Comparison of ENCODE assay signal across 9 mouse cellular contexts in the genomic region with DNA sequence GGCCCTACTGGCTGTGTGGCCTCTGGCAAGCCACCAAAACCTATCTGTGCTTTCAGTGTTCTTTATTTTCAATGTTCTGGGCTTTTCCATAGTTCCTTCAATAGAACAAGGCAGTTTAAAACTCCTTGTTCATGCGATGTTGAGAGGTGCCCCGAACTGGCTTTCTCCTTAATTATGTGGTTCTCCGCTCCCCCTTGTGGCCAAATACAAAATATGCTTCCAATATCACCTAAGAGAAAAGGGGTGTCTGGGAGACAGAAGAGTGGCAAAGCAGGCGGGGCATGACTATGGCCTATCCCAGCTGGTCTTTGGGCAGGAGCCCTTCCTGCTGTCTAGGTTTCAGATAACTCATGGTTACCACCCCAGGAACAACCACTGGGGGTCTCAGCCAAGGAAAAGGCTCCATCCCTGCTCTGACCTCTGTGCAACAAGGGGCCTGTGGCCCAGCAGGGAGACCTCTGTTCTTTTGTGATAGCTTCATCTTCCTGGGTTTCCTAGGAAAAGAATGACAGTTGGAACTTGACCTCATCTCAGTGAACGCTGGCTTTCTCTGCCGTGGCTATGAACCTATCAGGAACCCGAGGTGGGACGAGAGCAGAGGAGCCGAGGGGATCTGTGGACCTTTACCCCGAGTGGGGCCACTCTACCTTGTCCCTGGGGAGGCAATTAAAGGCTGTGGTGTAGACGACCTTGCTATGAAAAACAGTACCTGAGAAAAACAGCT. TPM values are rescaled to one million over a fixed set of nuclear protein-coding genes. Genes with fewer than 3 reads are reported as not detected.
DNase-seq lines count a peak whose midpoint lies in the region; ATAC-seq and TF ChIP-seq lines count a peak whose summit lies in the region.
"Had no signal": no experiment of that assay in that cellular context is flagged by ENCODE, and none has a peak within 500 bp of the region (broad histone marks: within the 10 kb centered on the region; RNA-seq: fewer than 3 reads in every experiment).

No protein-coding gene starts in this region.

- no peak for TF ChIP-seq EP300 in liver, embryonic 14.5 days (IDR thresholded peaks at IDR 0.05; ENCODE audit: low read depth)

- peak; percentile 73 for DNase-seq in forebrain, embryonic 14.5 days (ENCODE audit: low spot score)
- no peak for DNase-seq in forebrain, embryonic 11.5 days (ENCODE audit: low spot score)
- peak in 1 of 3 experiments; percentile 16 for DNase-seq in liver, embryonic 14.5 days (ENCODE audit: low read depth in 3 of 3, low spot score in 3 of 3)
- DNase-seq in cerebellum, postnatal 14 days, result peak; percentile 63 to 65
- DNase-seq in right cerebral cortex, postnatal 10 days (ENCODE audit: low spot score in 2 of 2), result no peak

- TF ChIP-seq CTCF in liver, embryonic 14.5 days (IDR thresholded peaks at IDR 0.05; ENCODE audit: low read depth), result peak; percentile 60

- no peak overlapping the region for H3K4me3 ChIP-seq in forebrain, embryonic 14.5 days (ENCODE audit: low read depth, low read length)
- H3K4me3 ChIP-seq in forebrain, embryonic 11.5 days (ENCODE audit: low read depth, low read length), result no peak overlapping the region
- H3K4me3 ChIP-seq in liver, embryonic 14.5 days (ENCODE audit: insufficient read depth in 1 of 2, low read depth in 2 of 2, low read length in 2 of 2), result no peak overlapping the region
- H3K4me3 ChIP-seq in liver, embryonic 12.5 days, result no peak overlapping the region

- no peaks in the 10 kb centered on the region for H3K9me3 ChIP-seq in forebrain, embryonic 14.5 days (replicated peaks; ENCODE audit: control insufficient read depth, low read length)
- H3K9me3 ChIP-seq in forebrain, embryonic 11.5 days (ENCODE audit: control insufficient read depth, low read length), result no peaks in the 10 kb centered on the region
- H3K9me3 ChIP-seq in liver, embryonic 14.5 days (ENCODE audit: control insufficient read depth, low read length), result no peaks in the 10 kb centered on the region
- H3K9me3 ChIP-seq in liver, embryonic 12.5 days (replicated peaks), result no peaks in the 10 kb centered on the region

- WGBS in forebrain, embryonic 14.5 days, result 68% methylated on average over 11 of the region's 11 CpGs
- 71% methylated on average over 11 of the region's 11 CpGs for WGBS in forebrain, embryonic 11.5 days
- 44% methylated on average over 11 of the region's 11 CpGs for WGBS in liver, embryonic 14.5 days (ENCODE audit: insufficient replicate concordance)
- 51% methylated on average over 11 of the region's 11 CpGs for WGBS in liver, embryonic 12.5 days (ENCODE audit: insufficient replicate concordance)

- no peaks in the 10 kb centered on the region for H3K36me3 ChIP-seq in forebrain, embryonic 14.5 days (ENCODE audit: control insufficient read depth, insufficient read depth, low read length)
- H3K36me3 ChIP-seq in forebrain, embryonic 11.5 days (ENCODE audit: control insufficient read depth, insufficient read depth, low read length), result no peaks in the 10 kb centered on the region
- H3K36me3 ChIP-seq in liver, embryonic 14.5 days (replicated peaks; ENCODE audit: control insufficient read depth, insufficient read depth, low read depth), result no peaks in the 10 kb centered on the region
- H3K36me3 ChIP-seq in liver, embryonic 12.5 days, result no peaks in the 10 kb centered on the region

- H3K4me1 ChIP-seq in forebrain, embryonic 14.5 days (ENCODE audit: control insufficient read depth, insufficient read depth, low read length), result no peaks in the 10 kb centered on the region
- no peaks in the 10 kb centered on the region for H3K4me1 ChIP-seq in forebrain, embryonic 11.5 days (replicated peaks; ENCODE audit: control insufficient read depth, insufficient read depth, low read length)
- H3K4me1 ChIP-seq in liver, embryonic 14.5 days (replicated peaks; ENCODE audit: control insufficient read depth in 2 of 2, insufficient read depth in 2 of 2, low read length in 1 of 2), result no peaks in the 10 kb centered on the region
- no peaks in the 10 kb centered on the region for H3K4me1 ChIP-seq in liver, embryonic 12.5 days

- H3K4me2 ChIP-seq in forebrain, embryonic 14.5 days (ENCODE audit: low read length), result no peak overlapping the region
- H3K4me2 ChIP-seq in forebrain, embryonic 11.5 days (ENCODE audit: low read depth, low read length, severe bottlenecking), result no peak overlapping the region
- H3K4me2 ChIP-seq in liver, embryonic 14.5 days (ENCODE audit: low read depth), result no peak overlapping the region
- no peak overlapping the region for H3K4me2 ChIP-seq in liver, embryonic 12.5 days

- H3K27me3 ChIP-seq in forebrain, embryonic 14.5 days (replicated peaks; ENCODE audit: control insufficient read depth, insufficient read depth, low read length), result no peaks in the 10 kb centered on the region
- no peaks in the 10 kb centered on the region for H3K27me3 ChIP-seq in forebrain, embryonic 11.5 days (ENCODE audit: control insufficient read depth, insufficient read depth, low read length)
- no peaks in the 10 kb centered on the region for H3K27me3 ChIP-seq in liver, embryonic 14.5 days (ENCODE audit: control insufficient read depth, insufficient read depth, low read length)
- H3K27me3 ChIP-seq in liver, embryonic 12.5 days (replicated peaks), result no peaks in the 10 kb centered on the region

- no peak overlapping the region for H3K27ac ChIP-seq in forebrain, embryonic 14.5 days (ENCODE audit: low read depth, low read length)
- no peak overlapping the region for H3K27ac ChIP-seq in forebrain, embryonic 11.5 days (ENCODE audit: low read depth, low read length)
- no peak overlapping the region for H3K27ac ChIP-seq in liver, embryonic 14.5 days
- H3K27ac ChIP-seq in liver, embryonic 12.5 days, result no peak overlapping the region

- ATAC-seq in forebrain, embryonic 14.5 days, result no peak
- ATAC-seq in forebrain, embryonic 11.5 days (replicated peaks; ENCODE audit: low FRiP score), result no peak
- ATAC-seq in liver, embryonic 14.5 days (ENCODE audit: insufficient read depth), result no peak
- no peak for ATAC-seq in liver, embryonic 12.5 days
- peak; percentile 57; the same call in 1 of the 2 replicates for ATAC-seq in megakaryocyte, adult 5-6 weeks (ENCODE audit: poor library complexity, severe bottlenecking)
- no peak for ATAC-seq in inflammation-experienced regulatory T-cells, adult 6 months

- H3K9ac ChIP-seq in forebrain, embryonic 14.5 days (ENCODE audit: low read length), result no peak overlapping the region
- H3K9ac ChIP-seq in forebrain, embryonic 11.5 days (ENCODE audit: low read length), result no peak overlapping the region
- no peak overlapping the region for H3K9ac ChIP-seq in liver, embryonic 14.5 days (replicated peaks)
- no peak overlapping the region for H3K9ac ChIP-seq in liver, embryonic 12.5 days

RNA-seq across cellular contexts. Expression of a gene that starts 7.5 kb away (rescaled TPM):
- 0.10 and 0.16 TPM in 2 replicates for polyA plus RNA-seq in forebrain, embryonic 14.5 days (2014; fragmentation: Nextera tagmentation; extraction: Ambion mirVana)
- not detected in 2 replicates for polyA plus RNA-seq in forebrain, embryonic 11.5 days (2014; fragmentation: Nextera tagmentation; extraction: Ambion mirVana)
- polyA plus RNA-seq in liver, embryonic 14.5 days (2012; rRNA removed), result not detected in 2 replicates
- not detected in 2 replicates for polyA plus RNA-seq in liver, embryonic 14.5 days (2014; fragmentation: Nextera tagmentation; extraction: Ambion mirVana)
- not detected in 2 replicates for polyA plus RNA-seq in liver, embryonic 12.5 days (2016; fragmentation: Nextera tagmentation; extraction: Ambion mirVana)
- not detected in 2 replicates for total RNA-seq in megakaryocyte, adult 5-6 weeks (2015)
- not detected in 2 replicates for total RNA-seq in megakaryocyte, adult 5-6 weeks (2017)
- polyA plus RNA-seq in inflammation-experienced regulatory T-cells, adult 6 months (2017; shearing (Covaris generic)), result not detected
- total RNA-seq: neutrophil, adult 5-6 weeks had no signal

RNA-seq across cellular contexts. Expression of a gene that starts 41.3 kb away (rescaled TPM):
- 2.3 and 3.0 TPM in 2 replicates for polyA plus RNA-seq in forebrain, embryonic 14.5 days (2014; fragmentation: Nextera tagmentation; extraction: Ambion mirVana)
- 4.4 and 5.2 TPM in 2 replicates for polyA plus RNA-seq in forebrain, embryonic 11.5 days (2014; fragmentation: Nextera tagmentation; extraction: Ambion mirVana)
- 3.6 and 4.4 TPM in 2 replicates for polyA plus RNA-seq in liver, embryonic 14.5 days (2012; rRNA removed)
- 4.7 and 5.5 TPM in 2 replicates for polyA plus RNA-seq in liver, embryonic 14.5 days (2014; fragmentation: Nextera tagmentation; extraction: Ambion mirVana)
- polyA plus RNA-seq in liver, embryonic 12.5 days (2016; fragmentation: Nextera tagmentation; extraction: Ambion mirVana), result 7.4 and 8.3 TPM in 2 replicates
- not detected in 2 replicates for total RNA-seq in megakaryocyte, adult 5-6 weeks (2015)
- total RNA-seq in megakaryocyte, adult 5-6 weeks (2017), result not detected in 2 replicates
- 10 to 100 TPM; 13.6 to 50.0 (median 44.7) TPM for polyA plus RNA-seq in inflammation-experienced regulatory T-cells, adult 6 months (2017; shearing (Covaris generic))

Comparison
In these comparisons a context has a peak if more than half of its experiments do, and no peak if none do; other contexts are left out.
1. DNase-seq: peak in forebrain, embryonic 14.5 days (single experiment) and cerebellum, postnatal 14 days (2 of 2); none in forebrain, embryonic 11.5 days (single experiment) and right cerebral cortex, postnatal 10 days (0 of 2).